Mouse (Mus musculus): ENCODE results near the gene Phkg2. TPM values are rescaled to one million over a fixed set of nuclear protein-coding genes. Genes with fewer than 3 reads are reported as not detected.
A peak's percentile ranks its signal among the peaks of the same experiment; 100 is the strongest.

The Phkg2 gene
- polyA plus RNA-seq (2015; fragmentation: Nextera tagmentation; extraction: Ambion mirVana): 55.1 and 60.5 TPM in 2 replicates

DNA sequence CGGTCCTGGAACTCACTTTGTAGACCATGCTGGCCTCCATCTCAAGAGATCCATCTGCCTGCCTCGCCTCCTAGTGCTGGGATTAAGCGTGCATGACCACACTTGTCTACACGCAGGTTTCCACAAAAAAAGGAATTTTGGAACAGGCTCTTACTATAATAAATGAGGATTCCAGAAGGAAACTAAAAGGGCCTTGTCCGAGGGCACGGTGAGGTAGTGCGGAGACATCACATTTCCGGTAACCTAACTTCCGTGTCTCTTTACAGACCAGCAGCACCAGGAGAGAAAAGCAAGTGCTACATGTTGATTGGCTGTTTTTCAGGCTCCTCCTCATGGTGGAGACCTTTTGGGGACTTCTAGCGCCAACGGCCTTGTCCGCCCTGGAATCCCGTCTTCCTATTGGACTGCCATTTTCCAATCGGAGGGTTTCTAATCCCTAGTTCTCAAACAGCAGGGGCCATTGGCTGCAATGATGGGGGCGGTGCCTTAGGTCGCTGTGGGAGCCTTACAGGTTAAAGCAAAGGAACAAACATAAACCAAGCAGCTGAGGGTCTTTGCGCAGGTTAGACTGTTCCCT is at the start of gene Phkg2:
Gene Phkg2 (plus strand): TSS at position 446 of the 577 bp plus-strand sequence.
- H3K4me2 ChIP-seq: peak within 1 kb of the TSS; percentile 96
- H3K9ac ChIP-seq: peak within 1 kb of the TSS; percentile 93
- H3K9me3 ChIP-seq: no peaks in the 10 kb centered on the region
- peak within 1 kb of the TSS; percentile 87 for H3K27ac ChIP-seq
- peaks cover 33% of the 10 kb centered on the region for H3K4me1 ChIP-seq (replicated peaks)
- WGBS: 1% methylated on average over 17 of the region's 17 CpGs
- ATAC-seq (ENCODE audit: low FRiP score): peak; percentile 99
- peak within 1 kb of the TSS; percentile 86 for H3K4me3 ChIP-seq
- peaks cover 24% of the 10 kb centered on the region for H3K36me3 ChIP-seq
- H3K27me3 ChIP-seq: no peaks in the 10 kb centered on the region

DNA sequence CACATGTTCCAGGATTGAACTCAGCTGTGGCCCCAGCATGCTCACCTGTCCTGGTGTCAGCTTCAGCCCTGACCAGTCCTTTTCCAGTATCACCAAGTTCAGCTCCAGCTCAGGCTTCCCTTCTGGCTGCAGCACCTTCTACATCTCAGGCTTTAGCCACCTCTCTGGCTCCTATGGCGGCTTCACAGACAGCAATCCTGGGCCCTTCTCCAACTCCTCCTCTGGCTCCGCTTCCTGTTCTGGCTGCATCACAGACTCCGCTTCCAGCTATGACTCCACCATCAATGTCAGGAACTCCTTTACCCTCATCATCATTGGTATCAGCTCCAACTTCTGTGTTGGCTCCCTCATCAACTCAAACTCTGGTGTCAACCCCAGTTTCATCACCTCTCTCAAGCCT is 31.5 kb upstream of the Phkg2 start:
- no peak overlapping the region for H3K9ac ChIP-seq
- H3K36me3 ChIP-seq: peaks cover 92% of the 10 kb centered on the region
- H3K4me3 ChIP-seq: no peak overlapping the region
- H3K27me3 ChIP-seq: no peaks in the 10 kb centered on the region
- WGBS: 94% methylated on average over 3 of the region's 3 CpGs
- peaks cover 4% of the 10 kb centered on the region; the same call in 1 of the 2 replicates for H3K4me1 ChIP-seq (replicated peaks)
- no peak overlapping the region for H3K4me2 ChIP-seq
- no peak for ATAC-seq (ENCODE audit: low FRiP score)
- no peaks in the 10 kb centered on the region for H3K9me3 ChIP-seq
- H3K27ac ChIP-seq: no peak overlapping the region

DNA sequence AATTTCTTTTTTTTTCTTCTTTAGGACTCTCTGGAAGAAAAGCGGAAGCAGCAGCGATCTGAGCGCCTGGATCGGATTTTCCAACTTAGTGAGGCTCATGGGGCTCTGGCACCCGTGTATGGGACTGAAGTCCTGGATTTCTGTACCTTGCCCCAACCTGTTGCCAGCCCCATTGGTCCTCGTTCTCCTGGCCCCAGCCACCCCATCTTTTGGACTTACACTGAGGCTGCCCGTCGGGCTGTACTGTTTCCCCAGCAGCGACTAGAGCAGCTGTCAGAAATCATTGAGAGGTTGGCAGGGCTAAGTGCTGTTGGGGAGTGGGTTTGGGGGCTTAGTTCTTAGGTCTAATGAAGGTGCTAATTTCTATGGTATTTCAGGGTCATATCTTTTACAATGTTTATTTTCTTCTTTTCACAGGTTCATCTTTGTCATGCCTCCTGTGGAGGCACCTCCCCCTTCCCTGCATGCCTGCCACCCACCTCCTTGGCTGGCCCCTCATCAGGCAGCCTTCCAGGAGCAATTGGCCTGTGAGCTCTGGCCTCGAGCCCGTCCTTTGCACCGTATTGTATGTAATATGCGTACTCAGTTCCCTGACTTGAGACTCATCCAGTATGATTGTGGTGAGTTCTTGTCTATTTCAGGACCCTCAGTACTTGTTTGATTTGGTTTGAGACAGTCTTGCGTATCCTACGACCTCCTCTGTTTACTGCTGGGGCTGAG is 23.9 kb upstream of the Phkg2 start:
- H3K9ac ChIP-seq: no peak overlapping the region
- no peak overlapping the region for H3K4me2 ChIP-seq
- H3K36me3 ChIP-seq: peaks cover 73% of the 10 kb centered on the region
- no peak overlapping the region for H3K4me3 ChIP-seq
- ATAC-seq (ENCODE audit: low FRiP score): no peak
- H3K9me3 ChIP-seq: no peaks in the 10 kb centered on the region
- peaks cover under 1% of the 10 kb centered on the region; the same call in 1 of the 2 replicates for H3K4me1 ChIP-seq (replicated peaks)
- 93% methylated on average over 15 of the region's 15 CpGs for WGBS
- H3K27ac ChIP-seq: no peak overlapping the region
- no peaks in the 10 kb centered on the region for H3K27me3 ChIP-seq

DNA sequence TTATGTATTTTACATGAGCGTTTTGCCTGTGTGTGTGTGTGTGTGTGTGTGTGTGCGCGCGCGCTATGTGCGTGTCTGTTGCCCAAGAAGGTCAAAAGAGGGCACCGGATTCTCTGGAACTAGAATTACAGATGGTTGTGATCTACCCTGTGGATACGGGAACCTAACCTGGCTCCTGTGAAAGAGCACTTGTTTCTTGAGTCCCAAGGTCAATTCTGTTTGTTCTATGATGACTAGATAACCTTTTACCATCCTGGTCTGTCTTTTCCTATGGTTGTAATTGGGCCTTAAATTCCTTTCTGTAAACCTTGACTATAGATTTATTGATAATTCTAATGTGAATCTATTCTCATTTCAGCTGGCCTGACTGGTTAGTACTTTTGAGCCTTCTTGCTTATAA is 21.6 kb upstream of the Phkg2 start:
- Histone ChIP-seq H3K36me3 (peaks cover 76% of the 10 kb centered on the region), H3K9me3 (no peaks in the 10 kb centered on the region), H3K27me3 (no peaks in the 10 kb centered on the region), H3K4me1 (replicated peaks) (no peaks in the 10 kb centered on the region), H3K4me3 (no peak overlapping the region), H3K9ac (no peak overlapping the region), H3K4me2 (no peak overlapping the region), H3K27ac (no peak overlapping the region)
- 97% methylated on average over 8 of the region's 8 CpGs for WGBS
- no peak for ATAC-seq (ENCODE audit: low FRiP score)

DNA sequence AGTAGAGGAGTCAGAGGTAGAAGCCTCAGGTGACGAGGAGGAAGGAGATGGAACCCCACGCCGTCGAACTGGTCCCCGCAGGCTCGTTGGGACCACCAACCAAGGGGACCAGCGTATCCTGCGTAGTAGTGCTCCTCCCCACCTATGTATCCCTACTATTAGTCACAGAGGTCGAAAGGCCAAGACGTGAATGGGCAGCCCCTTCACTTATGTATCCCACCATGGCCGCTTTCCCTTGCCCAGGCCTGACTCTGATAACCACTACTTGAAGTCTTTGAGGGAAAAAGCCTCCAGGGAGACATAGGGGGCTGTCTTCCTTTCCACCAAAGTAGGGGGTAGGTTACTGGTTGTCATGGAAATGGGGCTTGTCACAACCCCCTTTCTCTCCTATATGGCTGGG is 12.6 kb upstream of the Phkg2 start:
- H3K9me3 ChIP-seq: no peaks in the 10 kb centered on the region
- WGBS: 93% methylated on average over 11 of the region's 11 CpGs
- peaks cover 85% of the 10 kb centered on the region for H3K36me3 ChIP-seq
- ATAC-seq (ENCODE audit: low FRiP score): no peak
- no peak overlapping the region for H3K4me2 ChIP-seq
- H3K27me3 ChIP-seq: no peaks in the 10 kb centered on the region
- no peaks in the 10 kb centered on the region for H3K4me1 ChIP-seq (replicated peaks)
- H3K9ac ChIP-seq: no peak overlapping the region
- H3K27ac ChIP-seq: no peak overlapping the region
- H3K4me3 ChIP-seq: no peak overlapping the region

GRCm38 (mm10) chr7:127561340-127561858 is 11.7 kb upstream of the Phkg2 start, which contains the start of gene Tmem265:
Tmem265 (plus strand) TSS chr7:127561390.
- Histone ChIP-seq H3K9ac (no peak within 1 kb of the TSS), H3K36me3 (peaks cover 84% of the 10 kb centered on the region), H3K4me1 (replicated peaks) (no peaks in the 10 kb centered on the region), H3K27ac (no peak within 1 kb of the TSS), H3K27me3 (no peaks in the 10 kb centered on the region), H3K4me2 (no peak within 1 kb of the TSS), H3K4me3 (no peak within 1 kb of the TSS), H3K9me3 (no peaks in the 10 kb centered on the region)
- ATAC-seq (ENCODE audit: low FRiP score): no peak
- whole genome bisulfite sequencing: 94% methylated on average over 5 of the region's 5 CpGs

DNA sequence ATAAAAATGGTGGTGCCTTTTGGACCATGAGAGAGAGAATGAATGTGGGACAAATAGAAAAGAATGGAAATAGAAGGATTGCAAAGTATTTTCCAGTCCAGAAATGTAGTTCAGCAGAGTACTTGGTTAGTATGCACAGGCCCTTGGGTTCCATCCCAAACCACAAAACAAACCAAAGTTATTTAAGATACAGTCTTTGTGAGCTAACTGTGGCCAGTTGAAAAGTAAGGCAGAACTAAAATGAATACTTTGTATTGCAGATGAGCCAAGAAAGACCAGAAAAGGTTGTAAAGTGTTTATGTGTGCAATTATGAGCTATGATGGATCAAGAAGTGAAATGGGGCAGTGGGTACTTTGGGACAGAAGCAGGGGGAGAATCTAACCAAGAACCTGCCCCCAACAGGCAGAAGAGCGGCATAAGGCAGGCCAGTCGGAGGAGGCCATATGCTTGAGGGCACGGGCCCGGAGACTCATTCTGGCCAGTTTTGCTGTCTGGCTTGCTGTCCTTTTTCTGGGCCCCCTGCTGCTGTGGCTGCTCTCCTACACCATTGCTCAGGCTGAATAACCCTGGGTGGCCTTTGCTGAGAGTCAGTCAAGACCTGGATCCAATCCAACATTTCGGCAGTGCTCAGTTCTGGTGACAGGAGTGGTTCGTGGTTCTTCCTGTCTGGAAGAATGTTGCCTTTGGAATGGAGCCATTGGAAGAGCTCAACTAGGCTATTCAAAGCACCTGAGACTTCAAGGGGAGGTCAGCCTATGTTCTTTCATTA is 8.6 kb upstream of the Phkg2 start:
- no peaks in the 10 kb centered on the region for H3K9me3 ChIP-seq
- 77% methylated on average over 6 of the region's 6 CpGs for WGBS
- H3K27me3 ChIP-seq: no peaks in the 10 kb centered on the region
- H3K36me3 ChIP-seq: peaks cover 71% of the 10 kb centered on the region
- no peak overlapping the region for H3K4me3 ChIP-seq
- ATAC-seq (ENCODE audit: low FRiP score): no peak
- H3K4me1 ChIP-seq (replicated peaks): no peaks in the 10 kb centered on the region
- no peak overlapping the region for H3K4me2 ChIP-seq
- H3K27ac ChIP-seq: no peak overlapping the region
- H3K9ac ChIP-seq: no peak overlapping the region

DNA sequence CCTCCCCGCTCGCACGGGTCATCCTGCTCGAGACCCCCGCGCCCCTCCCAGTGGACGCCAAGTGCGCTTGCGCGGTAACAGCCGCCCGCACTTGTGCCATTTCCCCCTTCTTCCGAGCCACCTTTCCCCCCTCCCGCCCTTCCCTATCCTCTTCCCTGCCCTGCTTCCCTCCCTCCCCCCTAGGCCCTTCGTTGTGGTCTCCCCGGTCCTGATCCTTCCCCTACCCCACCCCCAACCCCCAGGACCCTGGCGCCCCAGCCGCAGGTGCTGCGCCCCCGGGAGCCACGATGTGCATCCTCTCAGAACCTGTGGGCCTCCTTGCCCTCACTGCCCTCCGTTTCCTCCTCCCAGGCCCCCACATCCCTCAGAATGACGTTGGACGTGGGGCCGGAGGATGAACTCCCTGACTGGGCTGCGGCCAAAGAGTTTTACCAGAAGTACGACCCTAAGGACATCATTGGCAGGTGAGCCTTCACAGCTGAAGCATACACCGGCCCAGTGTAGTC is 416 bp downstream of the Phkg2 start:
- Histone ChIP-seq H3K27me3 (no peaks in the 10 kb centered on the region), H3K9ac (peak overlapping the region; percentile 93), H3K4me2 (peak overlapping the region; percentile 96), H3K36me3 (peaks cover 28% of the 10 kb centered on the region), H3K4me1 (replicated peaks) (peaks cover 33% of the 10 kb centered on the region), H3K27ac (peak overlapping the region; percentile 80), H3K4me3 (peak overlapping the region; percentile 86), H3K9me3 (no peaks in the 10 kb centered on the region)
- peak; percentile 16; the same call in 1 of the 2 replicates for ATAC-seq (ENCODE audit: low FRiP score)
- WGBS: 2% methylated on average over 18 of the region's 28 CpGs

- H3K9me3 ChIP-seq: no peaks in the 10 kb centered on the region
- WGBS: 27% methylated on average over 7 of the region's 7 CpGs
- H3K36me3 ChIP-seq: peaks cover 27% of the 10 kb centered on the region
- H3K4me3 ChIP-seq: peak overlapping the region; percentile 86
- no peak for ATAC-seq (ENCODE audit: low FRiP score)
- no peaks in the 10 kb centered on the region for H3K27me3 ChIP-seq
- H3K4me1 ChIP-seq (replicated peaks): peaks cover 33% of the 10 kb centered on the region
- peak overlapping the region; percentile 80; the same call in 1 of the 2 replicates for H3K27ac ChIP-seq
- peak overlapping the region; percentile 96 for H3K4me2 ChIP-seq
- peak overlapping the region; percentile 93 for H3K9ac ChIP-seq
Observed at GRCm38 (mm10) chr7:127574115-127574514, 975 bp downstream of the Phkg2 start.

GRCm38 (mm10) chr7:127583260-127583659 is 10.1 kb downstream of the Phkg2 start:
- peaks cover 14% of the 10 kb centered on the region for H3K4me1 ChIP-seq (replicated peaks)
- H3K27ac ChIP-seq: no peak overlapping the region
- no peaks in the 10 kb centered on the region for H3K27me3 ChIP-seq
- H3K4me2 ChIP-seq: no peak overlapping the region
- no peak overlapping the region for H3K4me3 ChIP-seq
- WGBS: 95% methylated on average over 6 of the region's 6 CpGs
- ATAC-seq (ENCODE audit: low FRiP score): no peak
- no peaks in the 10 kb centered on the region for H3K9me3 ChIP-seq
- H3K9ac ChIP-seq: no peak overlapping the region
- H3K36me3 ChIP-seq: peaks cover 71% of the 10 kb centered on the region

GRCm38 (mm10) chr7:127585031-127585430 is 11.9 kb downstream of the Phkg2 start:
- ATAC-seq (ENCODE audit: low FRiP score): no peak
- 91% methylated on average over 7 of the region's 7 CpGs for WGBS
- H3K36me3 ChIP-seq: peaks cover 62% of the 10 kb centered on the region

GRCm38 (mm10) chr7:127586149-127586548 is 13.0 kb downstream of the Phkg2 start:
- Histone ChIP-seq H3K4me3 (no peak overlapping the region), H3K27ac (no peak overlapping the region), H3K4me1 (replicated peaks) (peaks cover 24% of the 10 kb centered on the region), H3K27me3 (no peaks in the 10 kb centered on the region), H3K36me3 (peaks cover 63% of the 10 kb centered on the region), H3K9ac (no peak overlapping the region), H3K9me3 (no peaks in the 10 kb centered on the region), H3K4me2 (no peak overlapping the region)
- ATAC-seq (ENCODE audit: low FRiP score): no peak
- 90% methylated on average over 6 of the region's 6 CpGs for WGBS

More at GRCm38 (mm10) chr7:127585031-127585430, 11.9 kb downstream of the Phkg2 start:
- Histone ChIP-seq H3K4me3 (no peak overlapping the region), H3K4me2 (no peak overlapping the region), H3K9me3 (no peaks in the 10 kb centered on the region), H3K4me1 (replicated peaks) (peaks cover 24% of the 10 kb centered on the region), H3K27ac (no peak overlapping the region), H3K9ac (no peak overlapping the region), H3K27me3 (no peaks in the 10 kb centered on the region)
